Mouse (Mus musculus) liver, embryonic 13.5 days (tissue): Measurements from ENCODE around the gene Relch. TPM values are rescaled to one million over a fixed set of nuclear protein-coding genes. Genes with fewer than 3 reads are reported as not detected.
A peak's percentile ranks its signal among the peaks of the same experiment; 100 is the strongest.

ENCODE experiments used
- ATAC-seq: fragments of 200-750 bp; cut with Nextera tagmentation; 2 replicates; pipeline ENCODE4 v1.8.0; 2017; ENCODE audit warnings: low read depth, mild to moderate bottlenecking, moderate number of reproducible peaks, moderate library complexity
- DNase-seq: peaks from one replicate; pipeline ENCODE4 v3.0.0; 2022
- H3K27ac ChIP-seq: fragments of 300-500 bp; sonication (generic); 2 replicates; pipeline ENCODE4 v1.5.1; 2015; ENCODE audit warnings: moderate library complexity, mild to moderate bottlenecking, inconsistent platforms
- H3K27me3 ChIP-seq: fragments of 300-500 bp; sonication (generic); 2 replicates; pipeline ENCODE4 v1.6.1; 2015; ENCODE audit warnings: mild to moderate bottlenecking, inconsistent platforms
- H3K36me3 ChIP-seq: fragments of 300-500 bp; sonication (generic); 2 replicates; pipeline ENCODE4 v1.6.1; 2015; ENCODE audit warnings: mild to moderate bottlenecking, inconsistent platforms
- H3K4me1 ChIP-seq: fragments of 300-500 bp; sonication (generic); replicated peaks from 2 replicates; pipeline ENCODE4 v1.6.1; 2015; ENCODE audit warnings: inconsistent platforms
- H3K4me2 ChIP-seq: fragments of 300-500 bp; sonication (generic); 2 replicates; pipeline ENCODE4 v1.6.1; 2015; ENCODE audit warnings: inconsistent platforms, mild to moderate bottlenecking, moderate library complexity
- H3K4me3 ChIP-seq: fragments of 300-500 bp; sonication (generic); replicated peaks from 2 replicates; pipeline ENCODE4 v1.5.1; 2015; ENCODE audit warnings: mild to moderate bottlenecking, inconsistent platforms
- H3K9ac ChIP-seq: fragments of 300-500 bp; sonication (generic); 2 replicates; pipeline ENCODE4 v1.6.1; 2015; ENCODE audit warnings: mild to moderate bottlenecking, inconsistent platforms
- H3K9me3 ChIP-seq: fragments of 300-500 bp; sonication (generic); replicated peaks from 2 replicates; pipeline ENCODE4 v1.6.1; 2016; ENCODE audit warnings: inconsistent platforms
- WGBS: fragments of 180-500 bp; shearing (Covaris S2); methylation state at CpG from one replicate; pipeline ENCODE4 v1.1.7; 2015; ENCODE audit not compliant: insufficient replicate concordance; 5-methylcytosine and 5-hydroxymethylcytosine counted together
- polyA plus RNA-seq: library from polyadenylated mRNA; unstranded; fragments of >200 nt; fragmentation: Nextera tagmentation; extraction: Ambion mirVana; gene quantifications from 2 replicates; pipeline ENCODE4 v1.2.1, GENCODE M21; 2015

Relch gene
- polyA plus RNA-seq, 1 experiment from 2014 or later = 12.4 TPM

DNA sequence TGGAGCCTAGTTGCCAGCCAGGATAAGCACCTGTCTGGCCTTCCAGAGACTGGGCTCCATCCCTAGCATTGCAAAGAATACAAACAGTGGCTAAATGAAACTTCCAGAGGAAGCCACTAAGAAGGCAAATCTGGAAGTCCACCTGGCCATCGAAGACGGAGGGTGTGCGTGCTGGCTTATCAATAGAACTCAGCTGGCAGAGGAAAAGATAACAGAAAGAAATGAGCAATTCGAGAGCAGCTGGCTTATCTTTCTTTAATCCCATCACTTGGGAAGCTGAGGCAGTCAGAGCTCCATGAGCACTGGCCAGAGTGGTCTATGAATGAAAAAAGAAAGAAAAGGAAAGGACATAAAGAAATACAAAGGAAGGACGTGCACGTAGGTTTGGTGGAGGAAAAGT lies 136.9 kb downstream of the Relch start:
- Histone ChIP-seq H3K4me3 (no peak overlapping the region), H3K36me3 (no peaks in the 10 kb centered on the region), H3K27me3 (no peaks in the 10 kb centered on the region), H3K27ac (no peak overlapping the region), H3K9me3 (no peaks in the 10 kb centered on the region), H3K4me1 (peaks cover 32% of the 10 kb centered on the region), H3K9ac (no peak overlapping the region), H3K4me2 (no peak overlapping the region)
- peak; percentile 6 for DNase-seq
- ATAC-seq = peak; percentile 54
- WGBS = 39% methylated on average over 6 of the region's 6 CpGs

DNA sequence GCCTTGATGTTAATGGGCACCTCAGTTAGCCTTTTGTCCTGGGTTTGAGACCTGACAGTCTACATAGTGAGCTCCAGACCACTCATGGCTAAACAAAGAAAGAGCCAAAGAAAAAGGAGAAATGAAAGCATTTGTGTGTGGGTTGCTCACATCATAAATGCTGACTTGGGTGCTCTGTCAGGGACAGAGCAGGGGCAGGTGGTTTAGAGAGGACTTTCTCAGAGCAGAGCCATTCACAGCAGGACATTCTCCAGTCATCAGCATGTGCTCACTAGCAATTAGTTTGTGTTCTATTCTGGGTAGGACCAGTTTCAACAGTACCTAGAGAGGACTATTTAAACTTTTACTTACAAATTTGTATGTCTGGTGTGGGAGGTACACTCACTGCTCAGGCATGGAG lies 137.6 kb downstream of the Relch start:
- no peaks in the 10 kb centered on the region for H3K36me3 ChIP-seq
- no peak for ATAC-seq
- H3K4me3 ChIP-seq = no peak overlapping the region
- H3K4me1 ChIP-seq = peaks cover 32% of the 10 kb centered on the region
- H3K4me2 ChIP-seq = no peak overlapping the region
- H3K9me3 ChIP-seq = no peaks in the 10 kb centered on the region
- H3K27ac ChIP-seq = no peak overlapping the region
- no peaks in the 10 kb centered on the region for H3K27me3 ChIP-seq
- H3K9ac ChIP-seq = no peak overlapping the region
- DNase-seq = no peak

DNA sequence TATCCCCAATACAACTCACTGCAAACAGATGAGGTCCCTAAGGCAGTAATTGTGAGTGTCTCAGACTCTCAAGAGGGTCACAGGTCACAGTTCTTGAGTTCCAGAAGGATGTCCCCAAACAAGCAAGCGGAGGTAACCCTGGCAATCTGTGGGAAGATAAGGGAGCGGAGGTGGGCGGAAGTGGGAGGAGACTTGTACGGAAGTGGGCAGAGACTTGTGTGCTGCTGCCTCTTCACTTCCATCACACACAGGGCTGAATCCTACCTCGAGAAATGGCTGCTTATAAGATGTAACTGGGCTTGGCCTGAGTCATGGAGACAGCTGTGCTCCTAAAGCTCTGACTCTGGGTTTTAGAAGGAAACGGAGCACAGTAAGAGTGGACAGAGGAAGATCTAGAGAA lies 139.3 kb downstream of the Relch start:
- no peaks in the 10 kb centered on the region for H3K9me3 ChIP-seq
- no peaks in the 10 kb centered on the region for H3K36me3 ChIP-seq
- DNase-seq (peak; percentile 5), ATAC-seq (no peak)
- no peak overlapping the region for H3K9ac ChIP-seq
- no peak overlapping the region for H3K27ac ChIP-seq
- no peak overlapping the region for H3K4me3 ChIP-seq
- H3K4me2 ChIP-seq = peak overlapping the region; percentile 38
- WGBS = 23% methylated on average over 6 of the region's 6 CpGs
- H3K4me1 ChIP-seq = peaks cover 32% of the 10 kb centered on the region
- H3K27me3 ChIP-seq = no peaks in the 10 kb centered on the region

DNA sequence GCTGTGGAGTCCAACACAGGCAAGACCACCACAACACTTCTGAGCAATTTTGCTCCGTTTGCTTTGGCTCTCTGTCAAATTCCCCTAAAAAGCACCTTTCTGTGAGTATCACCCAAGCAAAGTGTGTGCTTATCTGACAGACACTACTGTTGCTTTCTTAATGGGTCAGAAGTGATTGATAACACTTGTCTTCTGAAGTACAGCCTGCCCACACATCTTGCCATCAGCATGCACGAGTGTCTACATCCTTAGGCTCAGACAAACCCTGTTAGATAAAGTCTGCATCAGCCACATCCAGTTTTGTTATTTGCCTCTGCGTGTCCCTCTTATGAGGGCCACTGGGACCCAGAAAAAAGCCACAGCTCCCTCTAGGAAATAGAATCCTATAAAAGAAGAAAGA lies 140.6 kb downstream of the Relch start:
- Histone ChIP-seq H3K9ac (no peak overlapping the region), H3K27ac (no peak overlapping the region), H3K4me3 (no peak overlapping the region), H3K36me3 (no peaks in the 10 kb centered on the region), H3K27me3 (no peaks in the 10 kb centered on the region), H3K9me3 (no peaks in the 10 kb centered on the region), H3K4me1 (peaks cover 32% of the 10 kb centered on the region), H3K4me2 (no peak overlapping the region)
- ATAC-seq (peak; percentile 58), DNase-seq (no peak)
- 27% methylated on average over 3 of the region's 3 CpGs for WGBS

Other genes starting within 250 kb of the Relch start
- 4.1 and 6.3 TPM in 2 replicates for gene Pign, start 184 bp upstream of the Relch start, polyA plus RNA-seq
- 0.39 and 0.40 TPM in 2 replicates for gene Tnfrsf11a, start 116.9 kb downstream of the Relch start, polyA plus RNA-seq